Mouse (Mus musculus) thymus, adult 2 months (tissue): ENCODE measurements around the gene Asb17.
"Not testable (repeated sequence)": the region's sequence is repeated elsewhere in the genome, so short reads cannot be mapped to it uniquely, and the experiment has no call there.

Experiments used
- CTCF ChIP-seq: fragments of 200-500 bp; IDR thresholded peaks from 2 replicates; pipeline ENCODE4 v1.5.1; 2012; ENCODE audit warnings: mild to moderate bottlenecking, control low read depth, low read length, moderate library complexity, borderline replicate concordance; ENCODE audit not compliant: control insufficient read depth, poor library complexity, insufficient read depth; ENCODE audit errors: extremely low read depth
- POLR2A ChIP-seq: fragments of 200-500 bp; IDR thresholded peaks from 2 replicates; pipeline ENCODE4 v1.6.1; 2012; ENCODE audit warnings: mild to moderate bottlenecking, low read length, control low read depth, moderate library complexity; ENCODE audit not compliant: control insufficient read depth, poor library complexity, insufficient read depth; ENCODE audit errors: extremely low read depth

- TF ChIP-seq CTCF, POLR2A: not testable (repeated sequence)
These were observed 14.2 kb upstream of the Asb17 start for GRCm38 (mm10) chr3:153829788-153830187.
